Mouse (Mus musculus) myocyte (in vitro differentiated cells): Measurements from ENCODE around the gene Wdr35.

Experiments
- CEBPB ChIP-seq: IDR thresholded peaks from 2 replicates; pipeline ENCODE4 v1.6.1; 2011; ENCODE audit warnings: mild to moderate bottlenecking, moderate library complexity; ENCODE audit not compliant: poor library complexity, insufficient read depth, severe bottlenecking
- E2F4 ChIP-seq: IDR thresholded peaks from one replicate; pipeline ENCODE4 v1.6.1; 2011; ENCODE audit warnings: mild to moderate bottlenecking, control low read depth, moderate library complexity; ENCODE audit not compliant: insufficient read depth
- MAX ChIP-seq: IDR thresholded peaks from one replicate; pipeline ENCODE4 v1.6.1; 2011; ENCODE audit warnings: low read depth, mild to moderate bottlenecking, control low read depth
- MYOD1 ChIP-seq, 3 experiments: IDR thresholded peaks; one replicate each; pipeline ENCODE4 v1.6.1; 2011; ENCODE audit warnings: control low read depth in 2 of 3, low read depth in 2 of 3, mild to moderate bottlenecking in 2 of 3, moderate library complexity in 1 of 3; ENCODE audit not compliant: insufficient read length in 2 of 3, control insufficient read depth in 1 of 3
- MYOG ChIP-seq, 3 experiments: IDR thresholded peaks; one replicate each; pipeline ENCODE4 v1.6.1; 2011; ENCODE audit warnings: control low read depth in 2 of 3, low read depth in 2 of 3, mild to moderate bottlenecking in 2 of 3; ENCODE audit not compliant: insufficient read length in 2 of 3, control insufficient read depth in 1 of 3, insufficient read depth in 1 of 3
- POLR2A ChIP-seq: IDR thresholded peaks from one replicate; pipeline ENCODE4 v1.6.1; 2011; ENCODE audit warnings: low read depth, mild to moderate bottlenecking, control low read depth, moderate library complexity; ENCODE audit not compliant: insufficient read length
- POLR2AphosphoS2 ChIP-seq: IDR thresholded peaks from one replicate; pipeline ENCODE4 v1.6.1; 2011; ENCODE audit warnings: low read depth, control low read depth; ENCODE audit not compliant: insufficient read length
- REST ChIP-seq: IDR thresholded peaks from one replicate; pipeline ENCODE4 v1.6.1; 2011; ENCODE audit warnings: mild to moderate bottlenecking, control low read depth, moderate library complexity; ENCODE audit not compliant: insufficient read depth, insufficient read length
- SRF ChIP-seq: IDR thresholded peaks from one replicate; pipeline ENCODE4 v1.6.1; 2011; ENCODE audit warnings: low read depth; ENCODE audit not compliant: control insufficient read depth, insufficient read length
- TCF12 ChIP-seq: IDR thresholded peaks from one replicate; pipeline ENCODE4 v1.6.1; 2011; ENCODE audit warnings: mild to moderate bottlenecking, control low read depth; ENCODE audit not compliant: poor library complexity, insufficient read depth, severe bottlenecking
- TCF3 ChIP-seq: IDR thresholded peaks from one replicate; pipeline ENCODE4 v1.6.1; 2011; ENCODE audit warnings: low read depth, control low read depth; ENCODE audit not compliant: insufficient read length
- USF1 ChIP-seq: IDR thresholded peaks from one replicate; pipeline ENCODE4 v1.6.1; 2011; ENCODE audit warnings: low read depth, mild to moderate bottlenecking, control low read depth, moderate library complexity

GRCm38 (mm10) chr12:8993231-8993630, 19.5 kb downstream of the Wdr35 start:
- TF ChIP-seq POLR2A, result no peak
- TF ChIP-seq MYOD1 (IDR thresholded peaks at IDR 0.05; ENCODE audit: control insufficient read depth in 1 of 3, insufficient read length in 2 of 3, low read depth in 2 of 3), result no peak
- no peak for TF ChIP-seq MAX
- no peak for TF ChIP-seq TCF3
- TF ChIP-seq POLR2AphosphoS2, result no peak
- TF ChIP-seq E2F4, result no peak
- TF ChIP-seq USF1, result no peak
- no peak for TF ChIP-seq TCF12
- no peak for TF ChIP-seq CEBPB
- no peak for TF ChIP-seq SRF
- TF ChIP-seq REST, result no peak
- no peak for TF ChIP-seq MYOG (IDR thresholded peaks at IDR 0.05; ENCODE audit: control insufficient read depth in 1 of 3, insufficient read depth in 1 of 3, insufficient read length in 2 of 3, low read depth in 2 of 3)
